Comparison of ENCODE assay signal across 15 mouse cellular contexts in genomic region chr14:97611438-97611837, GRCm38 (mm10).
"Had no signal": no experiment of that assay in that cellular context is flagged by ENCODE, and none has a peak within 500 bp of the region (broad histone marks: within the 10 kb centered on the region; RNA-seq: fewer than 3 reads in every experiment).

No protein-coding gene starts in this region.

- H3K4me3 ChIP-seq: neural tube, embryonic 15.5 days; stomach, embryonic 15.5 days had no signal

- H3K4me2 ChIP-seq: neural tube, embryonic 15.5 days; stomach, embryonic 15.5 days had no signal

- H3K36me3 ChIP-seq: neural tube, embryonic 15.5 days; stomach, embryonic 15.5 days had no signal

- H3K9ac ChIP-seq: neural tube, embryonic 15.5 days; stomach, embryonic 15.5 days had no signal

- DNase-seq: retina, postnatal 1 day; right cerebral cortex, adult 18-20 months; right cerebral cortex, postnatal 14 days; right cerebral cortex, postnatal 25 days; right cerebral cortex, postnatal 4 days; spleen, adult 18-20 months; thymus, adult 18-20 months; thymus, adult 2 months; thymus, postnatal 14 days; thymus, postnatal 25 days; thymus, postnatal 36 days; thymus, postnatal 4 days had no signal

- H3K4me1 ChIP-seq: neural tube, embryonic 15.5 days; stomach, embryonic 15.5 days had no signal

- H3K27ac ChIP-seq: neural tube, embryonic 15.5 days; stomach, embryonic 15.5 days; stomach, postnatal 0 days had no signal

- H3K9me3 ChIP-seq: neural tube, embryonic 15.5 days; stomach, embryonic 15.5 days had no signal

- H3K27me3 ChIP-seq: neural tube, embryonic 15.5 days; stomach, embryonic 15.5 days had no signal
